Mouse (Mus musculus): ENCODE data around the gene Ankrd33b.

DNA sequence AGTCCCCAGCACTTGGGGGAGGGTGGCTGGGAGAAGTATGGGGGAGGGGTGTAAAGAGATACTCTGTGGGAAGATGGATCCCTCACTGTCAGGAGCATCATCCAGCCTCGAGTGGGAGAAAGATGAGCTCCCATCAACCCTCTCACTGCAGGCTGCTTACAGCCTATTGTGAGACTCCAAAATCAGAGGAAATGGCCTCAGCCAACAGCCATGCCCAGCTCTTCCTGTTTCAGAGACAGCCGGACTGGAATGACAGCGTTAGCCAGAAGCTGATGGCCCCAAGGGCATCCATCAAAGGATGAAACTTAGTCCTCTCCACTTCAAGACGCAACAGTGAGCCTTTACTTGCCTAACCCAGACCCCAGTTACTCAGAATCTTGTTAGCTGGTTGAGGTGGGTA lies 47.7 kb upstream of the Ankrd33b start:
- TF ChIP-seq CTCF (IDR thresholded peaks at IDR 0.05; ENCODE audit: low read depth) = no peak
- TF ChIP-seq EP300 (IDR thresholded peaks at IDR 0.05; ENCODE audit: low read depth) = no peak

Data from heart, postnatal 0 days (tissue).